Comparison of ENCODE assay signal across 9 mouse cellular contexts in genomic region chr10:99165751-99166282, GRCm38 (mm10). TPM values are rescaled to one million over a fixed set of nuclear protein-coding genes. Genes with fewer than 3 reads are reported as not detected.
A peak's percentile ranks its signal among the peaks of the same experiment; 100 is the strongest.
DNase-seq lines count a peak whose midpoint lies in the region; ATAC-seq and TF ChIP-seq lines count a peak whose summit lies in the region.
"Had no signal": no experiment of that assay in that cellular context is flagged by ENCODE, and none has a peak within 500 bp of the region (broad histone marks: within the 10 kb centered on the region; RNA-seq: fewer than 3 reads in every experiment).

No protein-coding gene starts in this region.

- H3K36me3 ChIP-seq in lung, postnatal 0 days (ENCODE audit: insufficient read depth, low read length): no peaks in the 10 kb centered on the region

- no peak for ATAC-seq in CD4-positive, CD25-positive, alpha-beta regulatory T cell, adult 4 months
- ATAC-seq in lung, postnatal 0 days: no peak

- peak; percentile 50 for DNase-seq in CD4-positive, CD25-positive, alpha-beta regulatory T cell, adult 2 months (ENCODE audit: low read depth, low spot score)
- peak; percentile 15 for DNase-seq in brain, adult 2 months (ENCODE audit: low read depth, low spot score)
- peak; percentile 68 for DNase-seq in kidney, adult 11 months
- DNase-seq in lung, postnatal 0 days (ENCODE audit: low spot score): peak; percentile 53
- DNase-seq in left cerebral cortex, postnatal 4 days: no peak
- DNase-seq in urinary bladder, adult 2 months (ENCODE audit: low spot score): no peak
- DNase-seq in testis, postnatal 14 days (ENCODE audit: low spot score): no peak
- DNase-seq: gastrocnemius, postnatal 36 days had no signal

- peak; percentile 51 for TF ChIP-seq CTCF in lung, postnatal 0 days (IDR thresholded peaks at IDR 0.05)

- H3K9me3 ChIP-seq in lung, postnatal 0 days (ENCODE audit: low read length): no peaks in the 10 kb centered on the region

- intact Hi-C loops in left cerebral cortex, postnatal 4 days (cut with DNase I): loop anchor here (2.0 to 5.0 kb wide), 4 partner anchors 96 to 451 kb away; partner anchors contain the start of gene Dusp6

- WGBS in lung, postnatal 0 days: 39% methylated on average over 7 of the region's 7 CpGs

- no peak for TF ChIP-seq EP300 in lung, postnatal 0 days (IDR thresholded peaks at IDR 0.05)

- no peak overlapping the region for H3K4me3 ChIP-seq in lung, postnatal 0 days (ENCODE audit: low read depth, low read length)

- H3K27me3 ChIP-seq in lung, postnatal 0 days (replicated peaks; ENCODE audit: insufficient read depth, low read length): no peaks in the 10 kb centered on the region

- H3K9ac ChIP-seq in lung, postnatal 0 days (replicated peaks; ENCODE audit: low read depth): no peak overlapping the region

- H3K4me1 ChIP-seq in lung, postnatal 0 days (ENCODE audit: insufficient read depth, low read depth, low read length): peaks cover 6% of the 10 kb centered on the region; the same call in 1 of the 2 replicates

- no peak overlapping the region for H3K4me2 ChIP-seq in lung, postnatal 0 days (replicated peaks; ENCODE audit: low read depth, low read length)

- H3K27ac ChIP-seq in lung, postnatal 0 days (ENCODE audit: low read length): peak overlapping the region; percentile 40; the same call in 1 of the 2 replicates

RNA-seq across cellular contexts. Expression of gene Phxr2, which starts 39.7 kb away (rescaled TPM):
- polyA plus RNA-seq in CD4-positive, CD25-positive, alpha-beta regulatory T cell, adult 4 months (2017; shearing (Covaris generic)): under 1 TPM in 1 of 2 experiments, not detected in 1; 0.47 TPM
- polyA plus RNA-seq in lung, postnatal 0 days (2015; fragmentation: Nextera tagmentation; extraction: Ambion mirVana): not detected in 2 replicates
- not detected for total RNA-seq in left cerebral cortex, postnatal 4 days (2021)
- polyA plus RNA-seq in urinary bladder, adult 2 months (2012; rRNA removed): not detected in 2 replicates
- total RNA-seq: gastrocnemius, postnatal 36 days had no signal

RNA-seq across cellular contexts. Expression of gene Galnt4, which starts 57.9 kb away (rescaled TPM):
- polyA plus RNA-seq in CD4-positive, CD25-positive, alpha-beta regulatory T cell, adult 4 months (2017; shearing (Covaris generic)): 1 to 10 TPM; 2.8 to 3.3 TPM
- 8.0 and 8.9 TPM in 2 replicates for polyA plus RNA-seq in lung, postnatal 0 days (2015; fragmentation: Nextera tagmentation; extraction: Ambion mirVana)
- total RNA-seq in left cerebral cortex, postnatal 4 days (2021): 1 to 10 TPM; 4.0 to 4.1 TPM
- 4.8 and 8.2 TPM in 2 replicates for polyA plus RNA-seq in urinary bladder, adult 2 months (2012; rRNA removed)

RNA-seq across cellular contexts. Expression of gene Poc1b, which starts 59.0 kb away (rescaled TPM):
- 10 to 100 TPM; 10.0 TPM for polyA plus RNA-seq in CD4-positive, CD25-positive, alpha-beta regulatory T cell, adult 4 months (2017; shearing (Covaris generic))
- 6.1 and 6.2 TPM in 2 replicates for polyA plus RNA-seq in lung, postnatal 0 days (2015; fragmentation: Nextera tagmentation; extraction: Ambion mirVana)
- total RNA-seq in left cerebral cortex, postnatal 4 days (2021): 10 to 100 TPM; 13.3 to 14.8 TPM
- 16.6 and 19.3 TPM in 2 replicates for polyA plus RNA-seq in urinary bladder, adult 2 months (2012; rRNA removed)

Comparison
In these comparisons a context has a peak if more than half of its experiments do, and no peak if none do; other contexts are left out.
1. DNase-seq: peak in CD4-positive, CD25-positive, alpha-beta regulatory T cell, adult 2 months (single experiment), brain, adult 2 months (single experiment), kidney, adult 11 months (single experiment) and lung, postnatal 0 days (single experiment); none in left cerebral cortex, postnatal 4 days (single experiment), urinary bladder, adult 2 months (single experiment) and testis, postnatal 14 days (single experiment).